Mouse (Mus musculus) liver, postnatal 0 days (tissue): Measurements from ENCODE around the gene Ntrk2. TPM values are rescaled to one million over a fixed set of nuclear protein-coding genes. Genes with fewer than 3 reads are reported as not detected.

Experiments used
- ATAC-seq: fragments of 200-750 bp; cut with Nextera tagmentation; 2 replicates; pipeline ENCODE4 v1.8.0; 2017; ENCODE audit warnings: mild to moderate bottlenecking, moderate library complexity
- DNase-seq: peaks from one replicate; pipeline ENCODE4 v3.0.0-alpha.2; 2016
- H3K27ac ChIP-seq: fragments of 300-500 bp; sonication (generic); 2 replicates; pipeline ENCODE4 v1.5.1; 2014; ENCODE audit warnings: antibody characterized with exemption, moderate library complexity, mild to moderate bottlenecking, low read depth
- H3K27me3 ChIP-seq: fragments of 300-500 bp; sonication (generic); 2 replicates; pipeline ENCODE4 v1.6.1; 2014; ENCODE audit warnings: low read length, control low read depth, mixed read lengths; ENCODE audit not compliant: insufficient read depth
- H3K36me3 ChIP-seq: fragments of 300-500 bp; sonication (generic); replicated peaks from 2 replicates; pipeline ENCODE4 v1.6.1; 2014; ENCODE audit warnings: mild to moderate bottlenecking, control low read depth, low read length, moderate library complexity, mixed read lengths; ENCODE audit not compliant: insufficient read depth
- H3K4me1 ChIP-seq: fragments of 300-500 bp; sonication (generic); 2 replicates; pipeline ENCODE4 v1.6.1; 2014; ENCODE audit warnings: antibody characterized with exemption, mild to moderate bottlenecking, control low read depth; ENCODE audit not compliant: insufficient read depth
- H3K4me2 ChIP-seq: fragments of 300-500 bp; sonication (generic); 2 replicates; pipeline ENCODE4 v1.6.1; 2014; ENCODE audit warnings: low read depth, mild to moderate bottlenecking, low read length, moderate library complexity, mixed read lengths
- H3K4me3 ChIP-seq: fragments of 300-500 bp; sonication (generic); 2 replicates; pipeline ENCODE4 v1.5.1; 2014; ENCODE audit warnings: low read depth, low read length
- H3K9ac ChIP-seq: fragments of 300-500 bp; sonication (generic); replicated peaks from 2 replicates; pipeline ENCODE4 v1.6.1; 2014; ENCODE audit warnings: mild to moderate bottlenecking, moderate library complexity
- H3K9me3 ChIP-seq: fragments of 300-500 bp; sonication (generic); 2 replicates; pipeline ENCODE4 v1.6.1; 2016; ENCODE audit warnings: mild to moderate bottlenecking, control low read depth, low read length, mixed read lengths
- CTCF ChIP-seq: sonication (generic); IDR thresholded peaks from 2 replicates; pipeline ENCODE4 v1.5.1; 2016; ENCODE audit warnings: antibody characterized with exemption, low read depth
- EP300 ChIP-seq: IDR thresholded peaks from 2 replicates; pipeline ENCODE4 v1.6.1; 2016; ENCODE audit warnings: antibody characterized with exemption, low read depth, mild to moderate bottlenecking
- WGBS: fragments of 180-500 bp; shearing (Covaris S2); extraction: QIAGEN DNeasy Blood & Tissue Kit; methylation state at CpG from one replicate; pipeline ENCODE4 v1.1.7; 2014; ENCODE audit not compliant: insufficient replicate concordance; 5-methylcytosine and 5-hydroxymethylcytosine counted together
- polyA plus RNA-seq: library from polyadenylated mRNA; unstranded; fragments of >200 nt; fragmentation: Nextera tagmentation; extraction: Ambion mirVana; gene quantifications from 2 replicates; pipeline ENCODE4 v1.2.1, GENCODE M21; 2015

The Ntrk2 gene
- polyA plus RNA-seq, 1 experiment from 2014 or later, result 0.21 TPM

DNA sequence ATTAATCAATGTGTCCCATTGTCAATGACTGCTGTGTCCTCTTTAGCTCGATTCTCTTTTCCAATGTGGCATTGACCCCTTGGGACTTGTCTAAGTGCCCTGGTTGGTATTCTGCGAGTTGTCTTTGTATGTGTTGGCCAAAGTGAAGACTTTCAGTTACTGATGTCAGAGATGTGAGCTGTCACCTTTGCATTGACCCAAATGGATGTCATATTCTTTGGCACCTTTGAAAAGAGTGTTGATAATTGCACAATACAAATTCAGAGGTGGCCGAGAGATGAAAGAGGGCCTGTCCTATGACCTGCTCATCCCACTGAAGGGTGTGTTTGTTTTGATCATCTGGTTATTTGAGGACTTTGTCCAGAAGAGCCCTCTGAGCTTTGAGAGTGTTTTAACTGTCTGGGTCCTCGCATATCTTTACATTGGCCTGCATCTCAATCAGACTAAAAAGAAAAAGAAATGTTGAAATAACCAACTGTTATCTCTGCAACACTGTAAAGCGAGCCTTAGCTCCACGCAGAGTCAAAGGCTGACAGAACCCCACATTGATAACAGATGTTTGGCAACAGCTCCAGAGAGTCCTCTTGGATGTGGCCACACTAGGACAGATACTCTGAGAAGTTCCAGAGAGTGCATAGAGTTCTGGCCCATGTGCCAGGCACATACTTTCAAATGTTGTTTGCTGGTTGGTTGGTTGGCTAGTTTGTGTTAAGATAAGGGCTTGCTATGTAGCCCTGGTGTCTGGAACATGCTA lies 107.9 kb downstream of the Ntrk2 start:
- 49% methylated on average over 6 of the region's 6 CpGs for WGBS
- DNase-seq, result no peak
- ATAC-seq, result peak; percentile 78
- TF ChIP-seq EP300 (no peak), CTCF (no peak)
- Histone ChIP-seq H3K27ac (no peak overlapping the region), H3K36me3 (no peaks in the 10 kb centered on the region), H3K4me3 (no peak overlapping the region), H3K4me1 (peaks cover 4% of the 10 kb centered on the region; the same call in 1 of the 2 replicates), H3K4me2 (no peak overlapping the region), H3K9me3 (no peaks in the 10 kb centered on the region), H3K9ac (no peak overlapping the region), H3K27me3 (no peaks in the 10 kb centered on the region)

DNA sequence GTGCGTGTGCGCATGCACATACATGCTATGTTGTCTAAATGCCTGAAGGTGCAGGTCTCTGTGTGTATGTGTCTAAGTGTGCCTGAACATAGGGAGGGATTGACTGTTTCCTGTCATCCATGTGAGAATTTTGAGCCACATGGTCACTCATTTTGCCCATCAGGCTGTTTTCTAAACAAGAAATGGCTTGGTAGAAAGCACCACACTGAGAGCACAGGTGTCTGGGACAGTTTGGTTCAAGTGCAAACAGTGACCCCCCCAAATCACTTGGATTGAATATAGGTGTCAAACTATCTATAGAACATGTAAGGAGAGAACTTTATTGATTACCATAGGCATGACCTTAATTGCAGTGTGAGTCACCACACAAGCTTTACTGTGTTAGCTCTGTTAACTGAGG lies 110.0 kb downstream of the Ntrk2 start:
- H3K4me2 ChIP-seq, result no peak overlapping the region
- peaks cover 4% of the 10 kb centered on the region; the same call in 1 of the 2 replicates for H3K4me1 ChIP-seq
- WGBS, result 84% methylated on average over 2 of the region's 2 CpGs
- no peak overlapping the region for H3K9ac ChIP-seq
- H3K27ac ChIP-seq, result no peak overlapping the region
- H3K9me3 ChIP-seq, result no peaks in the 10 kb centered on the region
- ATAC-seq (no peak), DNase-seq (no peak)
- H3K4me3 ChIP-seq, result no peak overlapping the region
- no peaks in the 10 kb centered on the region for H3K27me3 ChIP-seq
- TF ChIP-seq CTCF (no peak), EP300 (no peak)
- no peaks in the 10 kb centered on the region for H3K36me3 ChIP-seq

DNA sequence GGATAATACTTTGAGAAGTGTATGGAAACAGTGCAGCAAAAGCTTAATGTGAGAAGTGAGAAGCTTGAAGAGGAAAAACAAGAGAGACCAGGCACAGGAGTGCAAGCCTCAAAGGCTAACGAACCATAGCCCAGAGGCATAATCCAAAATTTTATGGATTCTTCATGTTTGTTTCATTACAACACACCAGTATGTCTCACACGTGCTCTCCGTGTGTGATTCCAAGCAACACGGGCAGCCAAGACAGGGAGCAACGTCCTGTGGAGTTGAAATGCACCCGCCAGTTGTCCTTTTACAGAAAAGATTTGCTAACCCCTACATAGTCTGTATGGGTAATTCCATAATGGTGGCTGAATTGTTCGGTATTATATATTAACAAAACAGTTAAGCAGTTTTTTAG lies 113.9 kb downstream of the Ntrk2 start:
- TF ChIP-seq EP300 (no peak), CTCF (no peak)
- Histone ChIP-seq H3K9ac (no peak overlapping the region), H3K4me1 (no peaks in the 10 kb centered on the region), H3K4me3 (no peak overlapping the region), H3K36me3 (no peaks in the 10 kb centered on the region), H3K27me3 (no peaks in the 10 kb centered on the region), H3K4me2 (no peak overlapping the region), H3K9me3 (no peaks in the 10 kb centered on the region), H3K27ac (no peak overlapping the region)
- DNase-seq (no peak), ATAC-seq (no peak)
- 77% methylated on average over 7 of the region's 7 CpGs for WGBS

DNA sequence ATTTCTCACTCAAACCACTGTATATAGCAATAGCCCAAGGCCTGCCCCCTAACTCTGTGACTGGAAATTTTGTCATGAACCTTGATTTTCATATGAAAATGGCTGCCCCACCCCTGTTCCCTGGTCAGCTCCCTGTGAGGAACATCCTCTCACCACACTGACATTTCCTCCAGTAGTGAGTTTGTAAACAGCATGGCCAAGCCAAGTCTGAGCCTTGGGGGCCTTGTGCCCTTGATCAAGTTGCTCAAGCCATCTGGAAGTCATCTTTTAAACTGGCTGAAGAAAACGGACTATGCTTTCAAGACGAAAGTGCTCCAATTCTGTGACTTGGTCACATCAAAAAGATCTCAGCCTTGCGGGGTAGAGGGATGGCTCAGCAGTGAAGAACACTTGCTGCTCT lies 114.9 kb downstream of the Ntrk2 start:
- ATAC-seq (no peak), DNase-seq (no peak)
- TF ChIP-seq CTCF, result no peak
- TF ChIP-seq EP300, result no peak

DNA sequence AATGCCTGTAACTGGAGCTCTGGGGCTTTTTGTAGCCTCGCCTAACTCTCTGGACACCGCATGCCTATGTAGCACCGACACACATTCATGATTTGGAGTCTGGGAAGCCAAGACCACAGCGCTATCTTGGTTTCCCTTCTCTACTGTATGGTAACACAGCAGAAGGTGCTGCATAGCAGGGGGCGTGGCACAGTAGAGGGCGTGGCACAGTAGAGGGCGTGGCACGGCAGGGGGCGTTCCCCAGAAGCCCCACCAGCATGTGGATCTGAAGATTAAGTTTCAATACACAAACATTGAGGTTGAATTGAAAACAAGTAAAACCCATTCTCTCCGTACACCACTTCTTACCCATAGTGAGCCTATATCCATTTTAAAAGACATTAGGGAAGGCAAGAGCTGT lies 115.3 kb downstream of the Ntrk2 start:
- WGBS, result 76% methylated on average over 10 of the region's 10 CpGs
- ATAC-seq (no peak), DNase-seq (no peak)
- Histone ChIP-seq H3K36me3 (no peaks in the 10 kb centered on the region), H3K4me1 (no peaks in the 10 kb centered on the region), H3K27me3 (no peaks in the 10 kb centered on the region), H3K4me2 (no peak overlapping the region), H3K9ac (no peak overlapping the region), H3K4me3 (no peak overlapping the region), H3K9me3 (no peaks in the 10 kb centered on the region), H3K27ac (no peak overlapping the region)
- TF ChIP-seq CTCF (no peak), EP300 (no peak)

More for the DNA sequence above, 114.9 kb downstream of the Ntrk2 start:
- Histone ChIP-seq H3K4me3 (no peak overlapping the region), H3K9ac (no peak overlapping the region), H3K4me1 (no peaks in the 10 kb centered on the region), H3K4me2 (no peak overlapping the region), H3K27me3 (no peaks in the 10 kb centered on the region), H3K36me3 (no peaks in the 10 kb centered on the region), H3K9me3 (no peaks in the 10 kb centered on the region), H3K27ac (no peak overlapping the region)
- 80% methylated on average over 3 of the region's 3 CpGs for WGBS

DNA sequence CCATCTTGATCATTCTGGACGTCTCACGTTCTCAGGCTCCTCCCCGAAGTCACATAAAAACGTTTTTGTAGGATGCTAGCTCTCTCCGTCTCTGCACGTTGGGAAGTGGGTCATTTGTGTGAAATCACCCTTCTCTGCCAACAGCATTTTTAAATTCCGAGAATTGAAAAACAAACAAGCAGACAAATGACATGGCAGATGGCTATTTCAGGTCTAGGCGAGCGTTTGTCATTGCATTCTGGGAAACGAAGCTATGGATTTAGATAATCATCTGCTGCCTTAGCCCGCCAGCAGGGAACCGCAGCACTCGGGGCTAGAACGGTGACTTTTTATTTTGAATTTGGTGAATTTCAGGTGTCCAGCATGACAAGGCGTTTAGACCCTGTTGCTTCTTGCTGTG lies 115.8 kb downstream of the Ntrk2 start:
- WGBS, result 80% methylated on average over 15 of the region's 15 CpGs
- ATAC-seq, result no peak
- Histone ChIP-seq H3K4me1 (no peaks in the 10 kb centered on the region), H3K9me3 (no peaks in the 10 kb centered on the region), H3K27ac (no peak overlapping the region), H3K4me2 (no peak overlapping the region), H3K27me3 (no peaks in the 10 kb centered on the region), H3K9ac (no peak overlapping the region), H3K4me3 (no peak overlapping the region), H3K36me3 (no peaks in the 10 kb centered on the region)
- TF ChIP-seq CTCF, result no peak
- no peak for TF ChIP-seq EP300
- no peak for DNase-seq

DNA sequence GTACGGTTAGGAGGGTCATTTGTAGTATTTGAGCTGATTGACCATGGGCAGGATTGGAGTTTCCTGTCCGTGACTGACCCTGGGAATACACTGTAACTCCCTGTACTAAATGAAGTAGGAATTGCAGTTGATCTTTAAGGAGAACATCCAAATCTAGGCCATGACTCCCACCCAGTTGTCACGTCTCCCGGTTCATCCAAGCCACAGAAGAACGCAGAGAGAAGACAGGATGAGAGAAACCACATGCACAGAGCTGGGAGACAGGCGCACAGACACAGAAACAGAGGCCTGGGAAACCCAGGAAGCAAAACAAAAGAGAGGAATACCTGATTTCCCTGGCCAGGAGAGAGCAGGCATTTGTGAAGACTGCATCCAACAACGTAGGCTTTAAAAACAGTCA lies 117.1 kb downstream of the Ntrk2 start:
- ATAC-seq, result no peak
- 76% methylated on average over 7 of the region's 7 CpGs for WGBS
- Histone ChIP-seq H3K4me2 (no peak overlapping the region), H3K9ac (no peak overlapping the region), H3K36me3 (no peaks in the 10 kb centered on the region), H3K9me3 (no peaks in the 10 kb centered on the region), H3K4me3 (no peak overlapping the region), H3K27me3 (no peaks in the 10 kb centered on the region), H3K27ac (no peak overlapping the region), H3K4me1 (no peaks in the 10 kb centered on the region)
- DNase-seq, result no peak
- TF ChIP-seq EP300 (no peak), CTCF (no peak)
